Mouse (Mus musculus): ENCODE data around the gene Erp44. TPM values are rescaled to one million over a fixed set of nuclear protein-coding genes. Genes with fewer than 3 reads are reported as not detected.
A peak's percentile ranks its signal among the peaks of the same experiment; 100 is the strongest.

Erp44 gene
- total and polyA plus RNA-seq, 3 experiments: 59.2 to 203 (median 99.7) TPM

DNA sequence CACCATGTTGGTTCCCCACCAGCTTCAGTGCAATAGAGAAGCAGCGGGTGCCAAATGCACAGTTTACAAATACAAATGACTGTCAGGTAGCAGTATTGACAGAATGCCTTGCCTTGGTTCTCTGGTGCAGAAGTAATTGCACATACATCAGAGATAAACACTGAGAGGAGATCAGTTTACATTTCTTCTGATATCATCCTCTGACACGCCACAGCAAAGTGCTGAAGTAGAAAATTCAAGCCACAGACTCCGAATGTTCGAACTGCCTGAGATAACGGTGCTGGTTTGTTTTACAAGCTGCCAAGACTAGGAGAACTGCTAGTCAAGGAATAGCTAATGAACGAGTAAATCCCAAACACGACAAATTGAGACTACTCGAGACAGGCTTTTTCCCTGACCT, 80.9 kb downstream of the Erp44 start:
- Histone ChIP-seq H3K9ac (ENCODE audit: insufficient read depth, low read depth) (no peak overlapping the region), H3K4me3 (replicated peaks in 1 of 3; ENCODE audit: low read depth in 2 of 3, low read length in 2 of 3, poor library complexity in 1 of 3) (no peak overlapping the region), H3K9me3 (replicated peaks; ENCODE audit: low read length) (no peaks in the 10 kb centered on the region), H3K27ac (ENCODE audit: insufficient read depth, low read depth) (no peak overlapping the region), H3K79me2 (replicated peaks; ENCODE audit: control insufficient read depth, extremely low read depth, insufficient read depth, poor library complexity, severe bottlenecking) (no peaks in the 10 kb centered on the region), H3K4me2 (ENCODE audit: insufficient read depth, low read depth, poor library complexity, severe bottlenecking) (no peak overlapping the region), H3K27me3 (replicated peaks) (no peaks in the 10 kb centered on the region), H3K36me3 (replicated peaks in 1 of 2; ENCODE audit: control insufficient read depth in 1 of 2, insufficient read depth in 1 of 2, low read length in 1 of 2) (peaks cover 37 to 86% of the 10 kb centered on the region in 2 experiments), H3K4me1 (ENCODE audit: control insufficient read depth in 1 of 2, insufficient read depth in 2 of 2) (no peaks in the 10 kb centered on the region)
- dilution Hi-C loops (cut with MboI; ENCODE audit: extremely low pct_ligation_motif_present, extremely low pct_unique_long_range_greater_than_20kb, low sequenced_read_pairs) (no loop called here), in situ Hi-C loops (cut with MboI; ENCODE audit: low pct_ligation_motif_present, low pct_unique_long_range_greater_than_20kb, low sequenced_read_pairs) (no loop called here)
- TF ChIP-seq ZKSCAN1 (IDR thresholded peaks at IDR 0.05; ENCODE audit: borderline replicate concordance, low read depth, low read length): no peak
- no peak for TF ChIP-seq CHD2 (IDR thresholded peaks at IDR 0.05; ENCODE audit: low read length)
- no peak for TF ChIP-seq GABPA (IDR thresholded peaks at IDR 0.05; ENCODE audit: insufficient replicate concordance, low read depth, low read length)
- TF ChIP-seq TBP (conservative IDR thresholded peaks at IDR 0.05; ENCODE audit: low read depth, low read length): no peak
- no peak for TF ChIP-seq NRF1 (IDR thresholded peaks at IDR 0.05; ENCODE audit: low read depth, low read length)
- no peak for TF ChIP-seq ZNF384 (IDR thresholded peaks at IDR 0.05; ENCODE audit: low read depth, low read length)
- TF ChIP-seq PAX5 (IDR thresholded peaks at IDR 0.05; ENCODE audit: low read length): no peak
- no peak for TF ChIP-seq NELFE (IDR thresholded peaks at IDR 0.05; ENCODE audit: low read depth, low read length)
- no peak for TF ChIP-seq ELF1 (IDR thresholded peaks at IDR 0.05; ENCODE audit: low read depth, low read length)
- TF ChIP-seq ZC3H11A (IDR thresholded peaks at IDR 0.05; ENCODE audit: low read depth, low read length): no peak
- TF ChIP-seq ETS1 (conservative IDR thresholded peaks at IDR 0.05; ENCODE audit: low read depth, low read length): no peak
- no peak for TF ChIP-seq RCOR1 (conservative IDR thresholded peaks at IDR 0.05; ENCODE audit: low read depth, low read length)
- no peak for TF ChIP-seq SMC3 (IDR thresholded peaks at IDR 0.05; ENCODE audit: low read depth, low read length)
- no peak for TF ChIP-seq TCF12 (IDR thresholded peaks at IDR 0.05; ENCODE audit: low read depth, low read length)
- TF ChIP-seq JUN (IDR thresholded peaks at IDR 0.05; ENCODE audit: insufficient read depth, low read depth, low read length): no peak
- no peak for TF ChIP-seq KAT2A (IDR thresholded peaks at IDR 0.05; ENCODE audit: insufficient replicate concordance, low read length)
- DNase-seq (ENCODE audit: extremely low read depth): no peak

DNA sequence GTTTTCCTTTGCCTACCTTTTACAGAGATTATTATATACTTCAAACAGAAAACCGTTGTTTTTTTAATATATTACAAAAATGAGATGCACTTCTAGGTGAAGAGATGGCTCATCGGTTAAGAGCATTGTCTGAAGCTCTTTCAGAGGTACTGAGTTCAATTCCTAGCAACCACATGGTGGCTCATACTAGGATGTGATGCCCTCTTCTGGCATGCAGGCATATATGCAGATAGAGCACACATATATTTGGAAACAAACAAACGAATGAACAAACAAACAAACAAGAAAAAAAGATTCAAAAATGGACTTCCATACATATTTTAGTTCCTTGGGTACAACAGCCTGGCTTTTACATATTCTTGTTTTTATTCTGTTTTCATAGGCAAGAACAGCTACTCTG, 81.4 kb downstream of the Erp44 start:
- DNase-seq (ENCODE audit: extremely low read depth): no peak
- Histone ChIP-seq H3K79me2 (replicated peaks; ENCODE audit: control insufficient read depth, extremely low read depth, insufficient read depth, poor library complexity, severe bottlenecking) (no peaks in the 10 kb centered on the region), H3K27ac (ENCODE audit: insufficient read depth, low read depth) (no peak overlapping the region), H3K36me3 (replicated peaks in 1 of 2; ENCODE audit: control insufficient read depth in 1 of 2, insufficient read depth in 1 of 2, low read length in 1 of 2) (peaks cover 37 to 83% of the 10 kb centered on the region in 2 experiments), H3K27me3 (replicated peaks) (no peaks in the 10 kb centered on the region), H3K4me1 (ENCODE audit: control insufficient read depth in 1 of 2, insufficient read depth in 2 of 2) (no peaks in the 10 kb centered on the region), H3K9ac (ENCODE audit: insufficient read depth, low read depth) (no peak overlapping the region), H3K9me3 (replicated peaks; ENCODE audit: low read length) (no peaks in the 10 kb centered on the region), H3K4me3 (replicated peaks in 1 of 3; ENCODE audit: low read depth in 2 of 3, low read length in 2 of 3, poor library complexity in 1 of 3) (no peak overlapping the region), H3K4me2 (ENCODE audit: insufficient read depth, low read depth, poor library complexity, severe bottlenecking) (no peak overlapping the region)
- dilution Hi-C loops (cut with MboI; ENCODE audit: extremely low pct_ligation_motif_present, extremely low pct_unique_long_range_greater_than_20kb, low sequenced_read_pairs) (no loop called here), in situ Hi-C loops (cut with MboI; ENCODE audit: low pct_ligation_motif_present, low pct_unique_long_range_greater_than_20kb, low sequenced_read_pairs) (no loop called here)
- TF ChIP-seq RAD21 (IDR thresholded peaks at IDR 0.05; ENCODE audit: low read depth, low read length) (peak; percentile 17), POLR2A (IDR thresholded peaks at IDR 0.05; ENCODE audit: low read depth, low read length) (no peak), SMC3 (IDR thresholded peaks at IDR 0.05; ENCODE audit: low read depth, low read length) (peak; percentile 29), CTCF (conservative IDR thresholded peaks at IDR 0.05 in 1 of 2, IDR thresholded peaks at IDR 0.05 in 1 of 2; ENCODE audit: low read depth in 2 of 2, low read length in 2 of 2) (peak; percentile 7 to 40; a peak in 2 of 4 replicates)

Data from CH12.LX (cell line).